Comparison of ENCODE assay signal across 14 mouse cellular contexts in the genomic region with DNA sequence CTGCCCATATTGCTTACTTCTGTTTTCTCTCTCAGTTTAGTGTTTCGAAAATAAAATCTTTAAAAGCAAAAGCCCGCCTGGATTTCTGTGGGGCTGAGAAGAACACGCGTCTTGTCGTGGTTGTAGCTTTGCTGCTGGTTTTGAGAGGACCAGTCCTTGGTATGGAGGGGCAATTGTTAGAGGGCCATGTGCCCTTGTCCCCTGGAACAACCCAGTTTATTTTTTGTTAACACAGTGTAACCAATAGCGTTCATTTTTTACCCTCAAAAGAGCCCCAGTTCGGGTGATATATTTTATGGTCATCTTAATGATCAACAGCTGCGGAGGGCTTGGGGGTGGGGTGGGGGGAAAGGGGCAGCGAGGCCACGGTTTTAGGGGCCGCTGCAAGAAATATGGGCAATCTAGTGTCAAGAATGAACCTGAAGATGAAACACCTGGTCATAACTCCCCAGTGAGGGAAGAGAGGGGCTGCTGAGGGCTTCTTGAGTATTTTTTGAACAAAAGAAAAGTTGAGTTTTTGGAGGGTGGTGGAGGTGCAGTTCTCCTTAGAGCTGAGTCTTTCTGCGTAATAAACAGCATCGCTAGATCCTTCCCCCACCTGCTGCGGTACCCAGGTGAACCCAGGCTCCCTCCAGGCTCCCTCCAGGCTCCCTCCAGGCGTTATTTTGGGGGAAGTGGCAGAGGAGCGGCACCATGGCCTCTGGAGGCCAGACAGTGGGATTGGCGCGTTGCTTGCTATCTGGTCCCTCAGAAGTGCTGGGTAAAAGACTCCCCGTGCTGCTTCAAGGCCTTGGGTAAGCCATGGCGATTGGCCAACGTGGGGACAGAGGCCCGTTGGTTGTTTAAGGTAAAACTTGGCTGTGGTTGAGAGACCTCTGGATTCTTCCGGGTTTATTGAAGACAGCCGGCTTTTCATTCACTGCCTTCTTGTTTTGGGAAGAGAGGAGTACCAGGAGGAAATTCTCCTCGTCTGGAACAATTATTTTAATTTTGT. TPM values are rescaled to one million over a fixed set of nuclear protein-coding genes. Genes with fewer than 3 reads are reported as not detected.
A peak's percentile ranks its signal among the peaks of the same experiment; 100 is the strongest.
DNase-seq lines count a peak whose midpoint lies in the region; ATAC-seq and TF ChIP-seq lines count a peak whose summit lies in the region.
"Had no signal": no experiment of that assay in that cellular context is flagged by ENCODE, and none has a peak within 500 bp of the region (broad histone marks: within the 10 kb centered on the region; RNA-seq: fewer than 3 reads in every experiment).

No protein-coding gene starts in this region.

- H3K9ac ChIP-seq in heart, embryonic 15.5 days: no peak overlapping the region
- H3K9ac ChIP-seq in lung, embryonic 16.5 days (ENCODE audit: low read length): 0 out of 2 replicates have a peak overlapping the region, but pooled peaks have one; percentile 17
- H3K9ac ChIP-seq in limb, embryonic 12.5 days (replicated peaks): no peak overlapping the region
- H3K9ac ChIP-seq in midbrain, postnatal 0 days (replicated peaks; ENCODE audit: low read length, poor library complexity, severe bottlenecking): no peak overlapping the region
- H3K9ac ChIP-seq: forebrain, embryonic 13.5 days had no signal

- no peak for DNase-seq in heart, postnatal 36 days
- no peak for DNase-seq in lung, postnatal 14 days
- peak; percentile 36 to 49 for DNase-seq in adrenal gland, postnatal 36 days
- DNase-seq in left cerebral cortex, postnatal 14 days (ENCODE audit: low spot score in 2 of 2): no peak
- DNase-seq in midbrain, postnatal 0 days (ENCODE audit: low spot score): no peak
- DNase-seq: cerebellum, adult 18-20 months; gastrocnemius, postnatal 10 days; left cerebral cortex, postnatal 4 days had no signal

- TF ChIP-seq CTCF in midbrain, postnatal 0 days (IDR thresholded peaks at IDR 0.05): no peak

- H3K27ac ChIP-seq in heart, embryonic 15.5 days: peak overlapping the region; percentile 9; the same call in 1 of the 2 replicates
- 0 out of 2 replicates have a peak overlapping the region, but pooled peaks have one; percentile 36 for H3K27ac ChIP-seq in lung, embryonic 16.5 days (ENCODE audit: low read length)
- peak overlapping the region; percentile 96 for H3K27ac ChIP-seq in limb, embryonic 12.5 days
- H3K27ac ChIP-seq in midbrain, postnatal 0 days (ENCODE audit: low read depth, low read length): no peak overlapping the region
- H3K27ac ChIP-seq: layer of hippocampus, adult 2 months had no signal

- H3K4me3 ChIP-seq in heart, embryonic 15.5 days: no peak overlapping the region
- no peak overlapping the region for H3K4me3 ChIP-seq in lung, embryonic 16.5 days (ENCODE audit: low read length)
- no peak overlapping the region for H3K4me3 ChIP-seq in limb, embryonic 12.5 days (replicated peaks)
- no peak overlapping the region for H3K4me3 ChIP-seq in midbrain, postnatal 0 days (ENCODE audit: low read depth, low read length)
- H3K4me3 ChIP-seq: forebrain, embryonic 13.5 days; layer of hippocampus, adult 2 months; myocyte had no signal

- no peak for ATAC-seq in heart, embryonic 15.5 days (replicated peaks; ENCODE audit: insufficient number of reproducible peaks, insufficient read depth, low FRiP score, low read depth)
- ATAC-seq in lung, embryonic 16.5 days (ENCODE audit: low read depth): no peak
- ATAC-seq in limb, embryonic 12.5 days (ENCODE audit: insufficient number of reproducible peaks, insufficient read depth, low FRiP score, low TSS enrichment, low read depth): peak; percentile 72; the same call in 1 of the 2 replicates
- no peak for ATAC-seq in midbrain, postnatal 0 days (ENCODE audit: low FRiP score)
- ATAC-seq: forebrain, embryonic 13.5 days had no signal

- peaks cover 3% of the 10 kb centered on the region for H3K4me1 ChIP-seq in heart, embryonic 15.5 days (replicated peaks)
- H3K4me1 ChIP-seq in lung, embryonic 16.5 days (replicated peaks; ENCODE audit: control insufficient read depth, insufficient read depth, low read length): peaks cover 10% of the 10 kb centered on the region
- H3K4me1 ChIP-seq in limb, embryonic 12.5 days (replicated peaks): peaks cover 63% of the 10 kb centered on the region
- H3K4me1 ChIP-seq in midbrain, postnatal 0 days (ENCODE audit: insufficient read depth, low read length): no peaks in the 10 kb centered on the region

- 61% methylated on average over 25 of the region's 25 CpGs for WGBS in heart, embryonic 15.5 days
- 52% methylated on average over 25 of the region's 25 CpGs for WGBS in lung, embryonic 16.5 days
- 12% methylated on average over 25 of the region's 25 CpGs for whole genome bisulfite sequencing in limb, embryonic 12.5 days
- 73% methylated on average over 25 of the region's 25 CpGs for WGBS in midbrain, postnatal 0 days

- intact Hi-C loops in heart, postnatal 36 days (cut with DNase I): no loop called here
- intact Hi-C loops in left cerebral cortex, postnatal 14 days (cut with DNase I): no loop called here

- no peaks in the 10 kb centered on the region for H3K36me3 ChIP-seq in heart, embryonic 15.5 days
- no peaks in the 10 kb centered on the region for H3K36me3 ChIP-seq in lung, embryonic 16.5 days (ENCODE audit: control insufficient read depth, insufficient read depth, low read length)
- no peaks in the 10 kb centered on the region for H3K36me3 ChIP-seq in limb, embryonic 12.5 days
- no peaks in the 10 kb centered on the region for H3K36me3 ChIP-seq in midbrain, postnatal 0 days (ENCODE audit: insufficient read depth, low read length)

- H3K4me2 ChIP-seq in heart, embryonic 15.5 days: no peak overlapping the region
- no peak overlapping the region for H3K4me2 ChIP-seq in lung, embryonic 16.5 days (ENCODE audit: low read depth, low read length)
- H3K4me2 ChIP-seq in limb, embryonic 12.5 days: peak overlapping the region; percentile 36
- H3K4me2 ChIP-seq in midbrain, postnatal 0 days (ENCODE audit: low read depth, low read length, poor library complexity, severe bottlenecking): no peak overlapping the region
- H3K4me2 ChIP-seq: forebrain, embryonic 13.5 days had no signal

- no peaks in the 10 kb centered on the region for H3K9me3 ChIP-seq in heart, embryonic 15.5 days (replicated peaks)
- H3K9me3 ChIP-seq in lung, embryonic 16.5 days (ENCODE audit: control insufficient read depth, low read length): no peaks in the 10 kb centered on the region
- H3K9me3 ChIP-seq in limb, embryonic 12.5 days: no peaks in the 10 kb centered on the region
- H3K9me3 ChIP-seq in midbrain, postnatal 0 days (ENCODE audit: low read length): no peaks in the 10 kb centered on the region
- H3K9me3 ChIP-seq: forebrain, embryonic 13.5 days had no signal

- no peaks in the 10 kb centered on the region for H3K27me3 ChIP-seq in heart, embryonic 15.5 days
- H3K27me3 ChIP-seq in lung, embryonic 16.5 days (ENCODE audit: control insufficient read depth, insufficient read depth, low read depth, low read length): no peaks in the 10 kb centered on the region
- no peaks in the 10 kb centered on the region for H3K27me3 ChIP-seq in limb, embryonic 12.5 days
- H3K27me3 ChIP-seq in midbrain, postnatal 0 days (ENCODE audit: insufficient read depth, low read length): no peaks in the 10 kb centered on the region
- H3K27me3 ChIP-seq: forebrain, embryonic 13.5 days had no signal

RNA-seq across cellular contexts. Expression of gene Mest, which starts 12.7 kb away (rescaled TPM):
- 1,527 and 1,993 TPM in 2 replicates for polyA plus RNA-seq in heart, embryonic 15.5 days (2015; fragmentation: Nextera tagmentation; extraction: Ambion mirVana)
- total RNA-seq in heart, postnatal 36 days (2021): 10 to 100 TPM; 12.0 to 15.5 TPM
- polyA plus RNA-seq in lung, embryonic 16.5 days (2015; fragmentation: Nextera tagmentation; extraction: Ambion mirVana): 1,483 and 1,593 TPM in 2 replicates
- total RNA-seq in adrenal gland, postnatal 36 days (2021): 10 to 100 TPM; 54.1 to 68.9 TPM
- polyA plus RNA-seq in limb, embryonic 12.5 days (2016; fragmentation: Nextera tagmentation; extraction: Ambion mirVana): 1,412 and 1,630 TPM in 2 replicates
- 100 to 1,000 TPM; 115 to 130 TPM for total RNA-seq in left cerebral cortex, postnatal 14 days (2021)
- 323 and 367 TPM in 2 replicates for total RNA-seq in midbrain, postnatal 0 days (2014; rRNA removed)
- polyA plus RNA-seq in midbrain, postnatal 0 days (2015; fragmentation: Nextera tagmentation; extraction: Ambion mirVana): 109 and 165 TPM in 2 replicates

RNA-seq across cellular contexts. Expression of gene Cep41, which starts 17.1 kb away (rescaled TPM):
- polyA plus RNA-seq in heart, embryonic 15.5 days (2015; fragmentation: Nextera tagmentation; extraction: Ambion mirVana): 9.3 and 10.0 TPM in 2 replicates
- total RNA-seq in heart, postnatal 36 days (2021): 1 to 10 TPM; 2.5 to 2.7 TPM
- polyA plus RNA-seq in lung, embryonic 16.5 days (2015; fragmentation: Nextera tagmentation; extraction: Ambion mirVana): 15.6 and 16.0 TPM in 2 replicates
- 1 to 10 TPM; 6.1 to 9.6 TPM for total RNA-seq in adrenal gland, postnatal 36 days (2021)
- 51.1 and 53.5 TPM in 2 replicates for polyA plus RNA-seq in limb, embryonic 12.5 days (2016; fragmentation: Nextera tagmentation; extraction: Ambion mirVana)
- 1 to 10 TPM; 7.2 to 7.4 TPM for total RNA-seq in left cerebral cortex, postnatal 14 days (2021)
- 8.1 and 15.7 TPM in 2 replicates for total RNA-seq in midbrain, postnatal 0 days (2014; rRNA removed)
- polyA plus RNA-seq in midbrain, postnatal 0 days (2015; fragmentation: Nextera tagmentation; extraction: Ambion mirVana): 8.3 and 9.5 TPM in 2 replicates

Comparison
In these comparisons a context has a peak if more than half of its experiments do, and no peak if none do; other contexts are left out.
1. DNase-seq: peak in adrenal gland, postnatal 36 days (2 of 2); none in heart, postnatal 36 days (0 of 2), lung, postnatal 14 days (single experiment), left cerebral cortex, postnatal 14 days (0 of 2) and midbrain, postnatal 0 days (single experiment).